Mouse (Mus musculus) brain, adult 2 months (tissue): ENCODE measurements around the gene Sv2c.
"Not testable (repeated sequence)": the region's sequence is repeated elsewhere in the genome, so short reads cannot be mapped to it uniquely, and the experiment has no call there.

ENCODE experiments used
- DNase-seq: peaks from one replicate; pipeline ENCODE4 v3.0.0; 2011; ENCODE audit warnings: low read depth, low spot score

The Sv2c gene

DNA sequence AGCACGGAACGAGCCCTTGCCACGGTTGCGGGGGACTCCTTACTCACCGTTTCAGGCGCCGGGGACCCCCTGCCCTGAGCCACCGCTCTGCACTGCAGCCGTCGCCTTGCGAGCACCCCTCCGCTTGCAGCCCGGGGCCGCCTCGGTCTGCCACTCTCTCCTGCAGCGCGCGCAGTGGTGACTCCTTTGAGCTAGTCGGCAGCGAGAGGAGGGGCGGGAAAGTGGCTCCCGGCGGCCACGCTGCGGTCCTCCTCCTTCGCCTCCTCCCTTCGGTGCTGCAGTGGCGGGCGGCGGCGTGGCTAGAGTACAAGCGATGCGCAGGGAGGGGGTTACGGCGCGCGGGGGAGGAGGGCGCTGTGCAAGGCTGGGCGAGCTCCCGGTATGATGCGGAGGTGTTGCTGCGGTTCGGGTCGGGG is at the start of gene Sv2c:
TSS of gene Sv2c (minus strand) at position 177 of the 416 bp plus-strand sequence.
- DNase-seq = peak; percentile 79

- DNase-seq = peak; percentile 11
Measured at GRCm38 (mm10) chr13:96180671-96181161, 48.3 kb upstream of the Sv2c start.

- peak; percentile 98 for DNase-seq
Measured at GRCm38 (mm10) chr13:96175591-96176212, 43.3 kb upstream of the Sv2c start.

DNA sequence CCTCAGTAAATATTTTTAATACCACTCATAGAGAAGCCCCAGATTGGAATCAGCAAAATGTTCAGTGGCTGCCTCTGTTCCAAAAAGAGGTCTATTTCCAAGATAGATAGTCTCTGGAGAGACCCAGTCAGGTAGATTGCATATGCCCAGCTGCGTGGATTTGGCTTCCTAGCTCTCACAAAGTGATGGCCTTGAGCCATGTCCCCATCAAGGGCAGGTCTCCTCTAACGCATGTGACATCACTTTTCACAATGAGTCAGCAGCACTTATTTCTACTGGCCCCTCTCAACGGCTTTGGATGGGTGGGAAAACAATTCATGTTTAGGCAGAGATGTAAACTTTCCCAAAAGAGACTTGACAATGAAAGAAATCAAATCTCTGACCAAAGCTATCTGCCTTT is 41.3 kb upstream of the Sv2c start:
- DNase-seq = no peak

- DNase-seq = no peak
Measured at GRCm38 (mm10) chr13:96172290-96172689, 39.9 kb upstream of the Sv2c start.

- DNase-seq = peak; percentile 36
Measured at GRCm38 (mm10) chr13:96168991-96169665, 36.8 kb upstream of the Sv2c start.

- peak; percentile 71 for DNase-seq
Measured at GRCm38 (mm10) chr13:96166593-96166992, 34.2 kb upstream of the Sv2c start.

DNA sequence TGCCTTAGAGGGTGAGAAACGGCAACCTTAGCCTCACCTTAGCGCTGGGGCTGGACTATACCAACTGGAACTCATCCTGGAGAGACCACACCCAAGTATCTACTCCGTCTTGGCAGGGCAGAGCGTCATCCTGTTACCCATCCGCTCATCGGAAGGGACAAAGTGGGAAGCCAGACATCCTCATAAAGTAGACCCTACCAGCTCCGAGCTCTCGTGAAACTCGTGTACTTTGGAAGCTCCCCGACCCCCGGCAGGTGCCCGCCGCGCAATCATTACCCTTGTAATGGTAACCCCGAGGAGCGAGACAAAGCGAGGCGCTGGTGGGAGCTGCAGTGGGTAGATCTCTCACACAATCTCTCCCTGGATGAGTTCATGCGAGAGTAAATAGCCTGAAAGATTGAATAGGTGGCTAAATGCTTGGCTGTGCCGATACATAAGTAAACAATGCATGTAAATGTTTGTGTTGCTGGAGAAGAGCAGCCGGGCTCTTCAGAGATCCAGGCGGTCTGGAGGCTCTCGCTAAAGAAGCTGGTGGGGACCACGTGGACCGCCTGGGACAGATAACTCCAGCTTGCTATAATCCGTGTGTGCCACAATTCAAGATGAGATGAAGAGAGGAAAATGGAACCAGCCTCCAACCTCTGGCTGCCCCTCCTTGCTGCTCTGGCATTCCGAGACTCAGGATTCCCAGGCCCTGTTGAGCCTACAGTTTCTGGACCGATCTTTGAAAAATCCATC is 1.2 kb upstream of the Sv2c start:
- peak; percentile 21 for DNase-seq

DNA sequence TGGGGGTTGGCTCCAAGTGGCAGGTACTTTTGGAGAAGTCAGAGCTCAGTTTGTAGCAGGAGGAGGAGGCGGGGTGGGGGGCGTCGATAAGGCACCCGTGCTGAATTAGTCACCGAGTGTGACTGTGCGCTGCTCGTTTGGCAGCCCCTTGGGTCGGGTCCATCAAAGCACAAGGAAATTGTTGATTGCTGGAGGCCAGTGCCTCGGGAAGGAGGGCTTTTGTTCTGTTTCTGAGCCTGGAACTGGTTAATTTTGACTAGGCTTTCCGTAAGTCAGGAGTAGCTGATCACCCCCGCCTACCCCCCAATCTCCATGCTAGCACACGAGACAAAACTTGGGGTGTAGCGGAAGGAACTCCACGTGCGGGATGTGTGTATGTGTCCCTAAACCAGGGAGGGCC is 456 bp upstream of the Sv2c start:
- no peak for DNase-seq

DNA sequence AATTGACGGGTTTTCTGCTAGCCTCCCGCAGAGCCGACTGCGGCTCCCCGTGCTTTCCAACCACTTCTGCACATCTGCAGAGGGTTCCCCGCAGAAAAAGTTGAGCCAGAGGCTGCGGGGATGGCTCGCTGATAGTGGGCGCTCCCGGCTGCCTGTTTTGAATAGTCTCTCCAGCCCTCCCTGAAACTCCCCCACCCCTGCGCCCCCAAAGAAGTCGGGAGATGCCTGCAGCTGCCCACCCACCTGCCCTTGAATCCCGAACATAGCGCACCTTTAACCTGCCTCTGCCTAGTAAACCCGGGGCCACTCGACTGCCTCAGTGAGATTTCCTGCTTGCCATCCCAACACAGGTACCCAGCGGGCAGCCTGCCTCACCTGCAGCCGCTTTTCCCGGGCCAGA is 466 bp downstream of the Sv2c start:
- peak; percentile 33 for DNase-seq

- peak; percentile 86 for DNase-seq
Measured at GRCm38 (mm10) chr13:96131050-96131449, 1.3 kb downstream of the Sv2c start.

GRCm38 (mm10) chr13:96129081-96129480 is 3.3 kb downstream of the Sv2c start:
- DNase-seq = no peak

DNA sequence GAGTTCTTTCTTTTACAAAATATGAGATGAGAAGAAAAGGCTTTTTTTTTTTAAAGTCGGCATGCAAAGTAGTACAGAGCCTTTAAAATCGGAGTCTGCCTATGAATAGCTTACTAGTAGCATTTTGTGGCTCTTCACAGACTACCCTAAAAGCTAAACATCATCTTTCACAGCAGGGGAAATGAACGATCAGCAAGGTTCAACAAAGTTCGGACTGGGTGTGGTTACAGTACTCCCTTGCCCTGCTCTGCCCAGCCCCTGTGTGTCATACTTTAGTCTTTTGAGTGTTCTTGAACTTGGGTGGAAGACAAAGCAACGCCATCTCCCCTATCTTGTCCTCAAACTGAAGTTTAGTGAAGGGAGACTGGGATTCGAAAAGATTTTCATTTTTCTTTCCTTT is 5.7 kb downstream of the Sv2c start:
- no peak for DNase-seq

- no peak for DNase-seq
Measured at GRCm38 (mm10) chr13:96125011-96125410, 7.4 kb downstream of the Sv2c start.

- no peak for DNase-seq
Measured at GRCm38 (mm10) chr13:96112711-96113110, 19.7 kb downstream of the Sv2c start.

GRCm38 (mm10) chr13:96110767-96111166 is 21.6 kb downstream of the Sv2c start:
- DNase-seq = no peak

DNA sequence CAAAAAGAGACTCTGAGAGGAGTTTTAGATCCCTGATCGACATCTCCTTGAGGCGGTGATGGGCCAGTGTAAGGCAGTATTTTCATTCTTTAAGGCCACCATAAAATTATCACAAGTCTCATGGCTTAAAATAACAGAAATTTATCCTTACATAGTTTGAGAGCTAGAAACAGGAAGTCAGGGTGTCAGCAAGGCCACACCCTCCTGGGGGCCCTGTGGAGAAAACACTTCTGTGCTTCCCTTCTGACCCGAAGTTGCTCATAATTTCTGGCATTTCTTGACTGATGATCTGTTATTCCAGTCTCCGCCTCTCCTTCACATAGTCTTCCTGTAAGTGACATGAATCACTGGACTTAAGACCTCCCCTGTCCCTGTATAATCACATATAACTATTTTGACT is 26.0 kb downstream of the Sv2c start:
- DNase-seq = no peak

- no peak for DNase-seq
Measured at GRCm38 (mm10) chr13:96090929-96091328, 41.4 kb downstream of the Sv2c start.

DNA sequence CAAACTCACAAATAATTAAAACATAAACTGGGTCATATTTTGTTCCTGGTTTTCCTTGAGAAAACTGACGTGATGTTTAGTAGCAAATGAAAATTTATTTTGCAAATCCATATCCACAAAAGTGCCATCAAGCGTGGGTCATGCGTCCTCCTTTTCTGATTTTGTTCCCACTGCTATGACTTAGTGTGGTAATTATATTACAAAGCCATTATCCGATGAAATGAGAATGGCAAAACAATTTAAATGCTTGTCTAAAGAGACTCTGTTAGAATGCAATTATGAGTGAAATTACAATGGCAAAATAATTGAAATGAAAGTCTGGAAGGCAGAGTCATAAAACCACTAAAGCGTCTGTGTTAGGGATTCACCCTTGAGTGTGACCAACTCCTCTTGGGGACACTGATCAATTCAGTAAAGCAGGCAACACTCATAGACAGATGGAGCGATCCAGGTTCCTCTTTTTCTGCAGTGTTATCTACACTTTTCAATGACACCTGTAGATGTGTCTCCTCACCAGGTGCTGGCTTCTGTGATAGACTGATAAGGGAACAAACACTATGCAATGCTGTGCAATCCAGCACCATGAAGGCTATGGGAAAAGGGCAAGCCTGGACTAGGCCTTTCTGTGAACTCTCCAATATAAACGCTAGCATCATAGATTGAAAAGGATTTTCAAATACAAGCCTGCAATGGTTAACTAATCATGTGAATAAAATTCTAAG is 46.6 kb downstream of the Sv2c start:
- DNase-seq = no peak

- DNase-seq = not testable (repeated sequence)
Measured at GRCm38 (mm10) chr13:96081754-96082153, 50.6 kb downstream of the Sv2c start, which contains the start of gene Gm17190. Gene Gm17190 (plus strand): TSS chr13:96082054.

DNA sequence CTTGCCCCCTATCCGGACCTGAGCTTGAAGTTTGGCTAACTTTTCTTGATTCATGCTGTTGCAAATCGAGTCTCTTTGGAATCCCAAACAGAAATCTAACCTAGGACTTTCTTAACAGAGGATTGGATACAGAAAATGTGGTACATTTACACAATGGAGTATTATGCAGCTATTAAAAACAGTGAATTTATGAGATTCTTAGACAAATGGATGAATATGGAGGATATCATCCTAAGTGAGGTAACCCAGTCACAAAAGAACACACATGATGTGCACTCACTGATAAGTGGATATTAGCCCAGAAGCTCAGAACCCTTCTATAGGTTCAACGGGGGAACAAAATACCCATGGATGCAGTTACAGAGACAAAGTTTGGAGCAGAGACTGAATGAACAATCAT is 51.1 kb downstream of the Sv2c start, which contains the start of gene Gm20075:
TSS of gene Gm20075 (minus strand) at position 101 of the 400 bp plus-strand sequence.
- DNase-seq = not testable (repeated sequence)

DNA sequence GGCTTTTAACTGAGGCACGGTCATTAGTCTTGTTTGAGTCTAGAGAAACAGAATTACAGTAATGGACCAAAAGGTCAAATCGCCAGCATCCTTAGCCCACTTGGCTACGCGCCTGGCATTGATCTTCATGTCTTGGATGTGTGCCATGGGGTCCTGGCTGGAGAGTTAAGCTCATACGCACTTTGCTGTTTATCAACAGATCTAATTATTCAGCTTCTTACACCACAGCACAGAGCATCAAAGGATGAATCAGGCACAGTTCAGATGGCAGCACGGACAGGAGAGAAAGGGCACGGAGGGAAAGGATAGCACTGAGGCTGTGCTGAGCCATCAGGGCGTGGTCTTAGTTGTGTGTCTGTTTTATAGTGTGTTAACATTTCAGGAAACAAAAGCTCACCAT is 58.8 kb downstream of the Sv2c start:
- no peak for DNase-seq
